Comparison of ENCODE assay signal across 9 mouse cellular contexts in genomic region chr7:25315306-25316041, GRCm38 (mm10). TPM values are rescaled to one million over a fixed set of nuclear protein-coding genes. Genes with fewer than 3 reads are reported as not detected.
A peak's percentile ranks its signal among the peaks of the same experiment; 100 is the strongest.
DNase-seq lines count a peak whose midpoint lies in the region; ATAC-seq and TF ChIP-seq lines count a peak whose summit lies in the region.
"Had no signal": no experiment of that assay in that cellular context is flagged by ENCODE, and none has a peak within 500 bp of the region (broad histone marks: within the 10 kb centered on the region; RNA-seq: fewer than 3 reads in every experiment).

No protein-coding gene starts in this region.

- ATAC-seq in heart, embryonic 11.5 days (replicated peaks; ENCODE audit: insufficient number of reproducible peaks, low FRiP score, low TSS enrichment) = no peak
- ATAC-seq in hindbrain, embryonic 16.5 days = no peak
- ATAC-seq in lung, postnatal 0 days = no peak

- H3K4me2 ChIP-seq in heart, embryonic 11.5 days = peak overlapping the region; percentile 82
- peak overlapping the region; percentile 61 for H3K4me2 ChIP-seq in hindbrain, embryonic 16.5 days (ENCODE audit: low read length)
- H3K4me2 ChIP-seq in lung, postnatal 0 days (replicated peaks; ENCODE audit: low read depth, low read length) = peak overlapping the region; percentile 53

- H3K36me3 ChIP-seq in heart, embryonic 11.5 days (ENCODE audit: control insufficient read depth, insufficient read depth, low read length) = no peaks in the 10 kb centered on the region
- H3K36me3 ChIP-seq in hindbrain, embryonic 16.5 days (ENCODE audit: control insufficient read depth, insufficient read depth, low read length) = no peaks in the 10 kb centered on the region
- H3K36me3 ChIP-seq in lung, postnatal 0 days (ENCODE audit: insufficient read depth, low read length) = no peaks in the 10 kb centered on the region
- H3K36me3 ChIP-seq in testis, adult 2 months (ENCODE audit: control insufficient read depth, insufficient read depth, low read length) = no peaks in the 10 kb centered on the region
- no peaks in the 10 kb centered on the region for H3K36me3 ChIP-seq in thymus, adult 2 months (ENCODE audit: control insufficient read depth, insufficient read depth, low read length)

- H3K27ac ChIP-seq in heart, embryonic 11.5 days (ENCODE audit: low read depth, low read length) = no peak overlapping the region
- H3K27ac ChIP-seq in hindbrain, embryonic 16.5 days (ENCODE audit: low read depth, low read length) = peak overlapping the region; percentile 31; the same call in 1 of the 2 replicates
- no peak overlapping the region for H3K27ac ChIP-seq in lung, postnatal 0 days (ENCODE audit: low read length)
- H3K27ac ChIP-seq in testis, adult 2 months (ENCODE audit: control insufficient read depth, insufficient read depth, low read depth, low read length) = no peak overlapping the region
- no peak overlapping the region for H3K27ac ChIP-seq in thymus, adult 2 months (ENCODE audit: control insufficient read depth, insufficient read depth, low read length)

- peak overlapping the region; percentile 39; the same call in 1 of the 2 replicates for H3K9ac ChIP-seq in heart, embryonic 11.5 days (ENCODE audit: low read depth, low read length)
- peak overlapping the region; percentile 39 for H3K9ac ChIP-seq in hindbrain, embryonic 16.5 days (ENCODE audit: low read depth, low read length)
- H3K9ac ChIP-seq in lung, postnatal 0 days (replicated peaks; ENCODE audit: low read depth) = no peak overlapping the region

- peak overlapping the region; percentile 48 for H3K4me3 ChIP-seq in heart, embryonic 11.5 days (ENCODE audit: low read depth, low read length)
- H3K4me3 ChIP-seq in hindbrain, embryonic 16.5 days (ENCODE audit: low read length) = peak overlapping the region; percentile 32
- peak overlapping the region; percentile 29 for H3K4me3 ChIP-seq in lung, postnatal 0 days (ENCODE audit: low read depth, low read length)
- peak overlapping the region; percentile 48 for H3K4me3 ChIP-seq in testis, adult 2 months (ENCODE audit: control insufficient read depth, low read depth, low read length)
- H3K4me3 ChIP-seq in thymus, adult 2 months (ENCODE audit: control insufficient read depth, insufficient read depth, low read length) = no peak overlapping the region

- WGBS in heart, embryonic 11.5 days (ENCODE audit: insufficient replicate concordance) = under 1% methylated on average over 60 of the region's 69 CpGs
- WGBS in hindbrain, embryonic 16.5 days = 1% methylated on average over 61 of the region's 69 CpGs
- 1% methylated on average over 51 of the region's 69 CpGs for WGBS in lung, postnatal 0 days
- WGBS in thymus, adult 2 months = 4% methylated on average over 69 of the region's 69 CpGs

- no peak for DNase-seq in heart, adult 8-10 months (ENCODE audit: low spot score)
- DNase-seq in ES-CJ7 (ENCODE audit: low read depth, low spot score) = peak; percentile 39
- peak; percentile 44 for DNase-seq in embryo, embryonic 11 days
- no peak for DNase-seq in lung, postnatal 0 days (ENCODE audit: low spot score)
- DNase-seq in thymus, adult 2 months = no peak

- H3K9me3 ChIP-seq in heart, embryonic 11.5 days (replicated peaks; ENCODE audit: control insufficient read depth, low read length) = no peaks in the 10 kb centered on the region
- H3K9me3 ChIP-seq in hindbrain, embryonic 16.5 days (ENCODE audit: control insufficient read depth, low read length) = no peaks in the 10 kb centered on the region
- no peaks in the 10 kb centered on the region for H3K9me3 ChIP-seq in lung, postnatal 0 days (ENCODE audit: low read length)

- no peak for TF ChIP-seq CTCF in lung, postnatal 0 days (IDR thresholded peaks at IDR 0.05)
- no peak for TF ChIP-seq CTCF in testis, adult 2 months (IDR thresholded peaks at IDR 0.05; ENCODE audit: control insufficient read depth, insufficient read depth, insufficient replicate concordance, low read depth, low read length)
- no peak for TF ChIP-seq CTCF in thymus, adult 2 months (IDR thresholded peaks at IDR 0.05; ENCODE audit: borderline replicate concordance, control insufficient read depth, extremely low read depth, insufficient read depth, low read length, poor library complexity)

- no peak for TF ChIP-seq POLR2A in testis, adult 2 months (IDR thresholded peaks at IDR 0.05; ENCODE audit: control insufficient read depth, low read depth, low read length)
- TF ChIP-seq POLR2A in thymus, adult 2 months (IDR thresholded peaks at IDR 0.05; ENCODE audit: control insufficient read depth, extremely low read depth, insufficient read depth, low read length, poor library complexity) = no peak

- peaks cover 52% of the 10 kb centered on the region for H3K27me3 ChIP-seq in heart, embryonic 11.5 days (ENCODE audit: control insufficient read depth, insufficient read depth, low read length)
- H3K27me3 ChIP-seq in hindbrain, embryonic 16.5 days (replicated peaks; ENCODE audit: control insufficient read depth, insufficient read depth, low read length) = peaks cover 28% of the 10 kb centered on the region
- H3K27me3 ChIP-seq in lung, postnatal 0 days (replicated peaks; ENCODE audit: insufficient read depth, low read length) = peaks cover 35% of the 10 kb centered on the region; the same call in 1 of the 2 replicates
- H3K27me3 ChIP-seq in testis, adult 2 months (ENCODE audit: control insufficient read depth, insufficient read depth, low read length) = no peaks in the 10 kb centered on the region; the same call in 1 of the 2 replicates
- H3K27me3 ChIP-seq in thymus, adult 2 months (ENCODE audit: control insufficient read depth, insufficient read depth, low read length) = peaks cover 24% of the 10 kb centered on the region
- H3K27me3 ChIP-seq: Patski had no signal

- no peak for TF ChIP-seq EP300 in lung, postnatal 0 days (IDR thresholded peaks at IDR 0.05)

- peaks cover 21% of the 10 kb centered on the region for H3K4me1 ChIP-seq in heart, embryonic 11.5 days (ENCODE audit: control insufficient read depth, insufficient read depth, low read length)
- H3K4me1 ChIP-seq in hindbrain, embryonic 16.5 days (ENCODE audit: control insufficient read depth, insufficient read depth, low read depth, low read length) = peaks cover 17% of the 10 kb centered on the region
- peaks cover 14% of the 10 kb centered on the region for H3K4me1 ChIP-seq in lung, postnatal 0 days (ENCODE audit: insufficient read depth, low read depth, low read length)
- peaks cover 19% of the 10 kb centered on the region for H3K4me1 ChIP-seq in testis, adult 2 months (ENCODE audit: control insufficient read depth, insufficient read depth, low read length)
- H3K4me1 ChIP-seq in thymus, adult 2 months (replicated peaks; ENCODE audit: control insufficient read depth, insufficient read depth, low read length) = no peaks in the 10 kb centered on the region

RNA-seq across cellular contexts. Expression of gene Megf8, which starts 1.5 kb away (rescaled TPM):
- polyA plus RNA-seq in heart, embryonic 11.5 days (2014; fragmentation: Nextera tagmentation; extraction: Ambion mirVana) = 6.2 and 6.9 TPM in 2 replicates
- 10 to 100 TPM; 33.9 to 35.8 (median 34.8) TPM for total RNA-seq in heart, adult 8-10 months (2022)
- 23.6 and 23.7 TPM in 2 replicates for polyA plus RNA-seq in hindbrain, embryonic 16.5 days (2015; fragmentation: Nextera tagmentation; extraction: Ambion mirVana)
- 5.6 and 6.3 TPM in 2 replicates for polyA plus RNA-seq in lung, postnatal 0 days (2015; fragmentation: Nextera tagmentation; extraction: Ambion mirVana)
- 13.0 and 17.0 TPM in 2 replicates for polyA plus RNA-seq in testis, adult 2 months (2012; rRNA removed)
- polyA plus RNA-seq in thymus, adult 2 months (2012; rRNA removed) = 11.9 and 14.8 TPM in 2 replicates

RNA-seq across cellular contexts. Expression of gene Tmem145, which starts 9.6 kb away (rescaled TPM):
- 0.17 and 0.25 TPM in 2 replicates for polyA plus RNA-seq in heart, embryonic 11.5 days (2014; fragmentation: Nextera tagmentation; extraction: Ambion mirVana)
- under 1 TPM in 1 of 4 experiments, not detected in 3; 0.14 TPM for total RNA-seq in heart, adult 8-10 months (2022)
- 78.7 and 85.0 TPM in 2 replicates for polyA plus RNA-seq in hindbrain, embryonic 16.5 days (2015; fragmentation: Nextera tagmentation; extraction: Ambion mirVana)
- polyA plus RNA-seq in lung, postnatal 0 days (2015; fragmentation: Nextera tagmentation; extraction: Ambion mirVana) = 0.08 TPM in 1 of 2 replicates, not detected in the other
- 1.3 TPM in 2 replicates for polyA plus RNA-seq in testis, adult 2 months (2012; rRNA removed)
- polyA plus RNA-seq in thymus, adult 2 months (2012; rRNA removed) = 0.08 and 0.13 TPM in 2 replicates

RNA-seq across cellular contexts. Expression of gene Prr19, which starts 14.3 kb away (rescaled TPM):
- 0.54 and 0.63 TPM in 2 replicates for polyA plus RNA-seq in heart, embryonic 11.5 days (2014; fragmentation: Nextera tagmentation; extraction: Ambion mirVana)
- total RNA-seq in heart, adult 8-10 months (2022) = not detected
- 4.7 and 4.8 TPM in 2 replicates for polyA plus RNA-seq in hindbrain, embryonic 16.5 days (2015; fragmentation: Nextera tagmentation; extraction: Ambion mirVana)
- polyA plus RNA-seq in lung, postnatal 0 days (2015; fragmentation: Nextera tagmentation; extraction: Ambion mirVana) = not detected in 2 replicates
- polyA plus RNA-seq in testis, adult 2 months (2012; rRNA removed) = 83.0 and 90.6 TPM in 2 replicates
- polyA plus RNA-seq in thymus, adult 2 months (2012; rRNA removed) = 0.08 TPM in 1 of 2 replicates, not detected in the other

RNA-seq across cellular contexts. Expression of gene Pafah1b3, which starts 17.7 kb away (rescaled TPM):
- polyA plus RNA-seq in heart, embryonic 11.5 days (2014; fragmentation: Nextera tagmentation; extraction: Ambion mirVana) = 141 and 158 TPM in 2 replicates
- total RNA-seq in heart, adult 8-10 months (2022) = 1 to 10 TPM; 3.9 to 4.6 (median 3.9) TPM
- 566 and 571 TPM in 2 replicates for polyA plus RNA-seq in hindbrain, embryonic 16.5 days (2015; fragmentation: Nextera tagmentation; extraction: Ambion mirVana)
- polyA plus RNA-seq in lung, postnatal 0 days (2015; fragmentation: Nextera tagmentation; extraction: Ambion mirVana) = 83.8 and 87.1 TPM in 2 replicates
- polyA plus RNA-seq in testis, adult 2 months (2012; rRNA removed) = 37.1 and 44.4 TPM in 2 replicates
- 138 and 140 TPM in 2 replicates for polyA plus RNA-seq in thymus, adult 2 months (2012; rRNA removed)

RNA-seq across cellular contexts. Expression of gene Cic, which starts 48.0 kb away (rescaled TPM):
- polyA plus RNA-seq in heart, embryonic 11.5 days (2014; fragmentation: Nextera tagmentation; extraction: Ambion mirVana) = 25.0 and 31.5 TPM in 2 replicates
- total RNA-seq in heart, adult 8-10 months (2022) = 10 to 100 TPM; 52.0 to 71.5 (median 59.6) TPM
- polyA plus RNA-seq in hindbrain, embryonic 16.5 days (2015; fragmentation: Nextera tagmentation; extraction: Ambion mirVana) = 31.0 and 36.4 TPM in 2 replicates
- 26.5 and 31.9 TPM in 2 replicates for polyA plus RNA-seq in lung, postnatal 0 days (2015; fragmentation: Nextera tagmentation; extraction: Ambion mirVana)
- 41.8 and 42.1 TPM in 2 replicates for polyA plus RNA-seq in testis, adult 2 months (2012; rRNA removed)
- 270 and 297 TPM in 2 replicates for polyA plus RNA-seq in thymus, adult 2 months (2012; rRNA removed)

Comparison
In these comparisons a context has a peak if more than half of its experiments do, and no peak if none do; other contexts are left out.
1. DNase-seq: peak in ES-CJ7 (single experiment) and embryo, embryonic 11 days (single experiment); none in heart, adult 8-10 months (single experiment), lung, postnatal 0 days (single experiment) and thymus, adult 2 months (single experiment).
2. RNA of gene Tmem145, which starts 9.6 kb away (polyA plus RNA-seq): 78.7 to 85.0 TPM in hindbrain, embryonic 16.5 days; 1.3 TPM in testis, adult 2 months, 0.17 to 0.25 TPM in heart, embryonic 11.5 days, 0.08 to 0.13 TPM in thymus, adult 2 months and 0.08 TPM in lung, postnatal 0 days; every median in the first group is over 10 times any median in the second.
3. RNA of gene Prr19, which starts 14.3 kb away (polyA plus RNA-seq): 83.0 to 90.6 TPM in testis, adult 2 months; 4.7 to 4.8 TPM in hindbrain, embryonic 16.5 days, 0.54 to 0.63 TPM in heart, embryonic 11.5 days, 0.08 TPM in thymus, adult 2 months and not detected in lung, postnatal 0 days; every median in the first group is over 10 times any median in the second.
4. Peak in every context shown above with its lines, with median percentiles within 50 percentile points of each other: H3K4me2 ChIP-seq.